15 mouse cellular contexts compared by ENCODE assay signal in the genomic region with DNA sequence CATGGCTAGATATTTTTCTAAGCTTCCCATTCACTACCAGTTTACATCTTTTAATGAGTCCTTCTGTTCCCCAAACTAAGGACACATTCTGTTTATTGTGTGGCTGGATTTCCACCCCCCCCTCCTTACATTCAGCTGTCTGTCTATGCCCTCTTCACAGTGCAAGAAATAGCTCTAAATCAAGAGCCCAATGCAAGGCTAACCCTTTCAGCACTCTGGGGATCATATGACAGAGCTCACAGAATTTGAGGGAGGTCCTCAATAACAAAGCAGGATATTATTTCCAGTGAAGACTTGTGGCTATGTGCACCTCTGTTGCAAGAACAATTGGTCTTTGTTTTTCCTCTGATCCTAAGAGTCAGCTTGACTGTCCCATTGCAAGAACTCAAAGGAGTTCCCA.
DNase-seq lines count a peak whose midpoint lies in the region; ATAC-seq lines count a peak whose summit lies in the region.
"Had no signal": no experiment of that assay in that cellular context is flagged by ENCODE, and none has a peak within 500 bp of the region (broad histone marks: within the 10 kb centered on the region; RNA-seq: fewer than 3 reads in every experiment).

No protein-coding gene starts in this region.

- H3K27me3 ChIP-seq in forebrain, embryonic 11.5 days (ENCODE audit: control insufficient read depth, insufficient read depth, low read length), result no peaks in the 10 kb centered on the region
- no peaks in the 10 kb centered on the region for H3K27me3 ChIP-seq in forebrain, embryonic 15.5 days
- no peaks in the 10 kb centered on the region for H3K27me3 ChIP-seq in limb, embryonic 11.5 days (ENCODE audit: control insufficient read depth, insufficient read depth, low read length)
- no peaks in the 10 kb centered on the region for H3K27me3 ChIP-seq in limb, embryonic 10.5 days (ENCODE audit: low read depth, poor library complexity, severe bottlenecking)
- H3K27me3 ChIP-seq: forebrain, embryonic 12.5 days; heart, embryonic 13.5 days; megakaryocyte, embryonic 14.5 days had no signal

- H3K4me2 ChIP-seq in forebrain, embryonic 11.5 days (ENCODE audit: low read depth, low read length, severe bottlenecking), result no peak overlapping the region
- H3K4me2 ChIP-seq in forebrain, embryonic 15.5 days (replicated peaks), result no peak overlapping the region
- no peak overlapping the region for H3K4me2 ChIP-seq in limb, embryonic 11.5 days (ENCODE audit: low read depth, severe bottlenecking)
- H3K4me2 ChIP-seq: forebrain, embryonic 12.5 days; heart, embryonic 13.5 days had no signal

- peak; percentile 83 for ATAC-seq in forebrain, embryonic 11.5 days (replicated peaks; ENCODE audit: low FRiP score)
- no peak for ATAC-seq in forebrain, embryonic 15.5 days (replicated peaks)
- peak; percentile 72; the same call in 1 of the 2 replicates for ATAC-seq in limb, embryonic 11.5 days (ENCODE audit: insufficient number of reproducible peaks, low FRiP score, low TSS enrichment, low read depth)
- ATAC-seq: liver, postnatal 0 days had no signal

- peak; percentile 35 for DNase-seq in forebrain, embryonic 11.5 days (ENCODE audit: low spot score)
- DNase-seq in limb, embryonic 11.5 days (ENCODE audit: low spot score), result no peak
- DNase-seq in limb, embryonic 10.5 days (ENCODE audit: low spot score), result no peak
- peak; percentile 51 for DNase-seq in embryo, embryonic 10 days (ENCODE audit: low spot score)
- DNase-seq in mesoderm, embryonic 11.5 days (ENCODE audit: low read depth, low spot score), result peak; percentile 58
- no peak for DNase-seq in urinary bladder, postnatal 10 days (ENCODE audit: low spot score)
- DNase-seq in natural killer cell, adult 2 months (ENCODE audit: low spot score in 2 of 2), result no peak
- DNase-seq: gastrocnemius, postnatal 14 days; liver, postnatal 0 days; spleen, adult 18-20 months had no signal

- no peaks in the 10 kb centered on the region for H3K36me3 ChIP-seq in forebrain, embryonic 11.5 days (ENCODE audit: control insufficient read depth, insufficient read depth, low read length)
- H3K36me3 ChIP-seq in forebrain, embryonic 15.5 days, result no peaks in the 10 kb centered on the region
- H3K36me3 ChIP-seq in limb, embryonic 11.5 days (ENCODE audit: control insufficient read depth, insufficient read depth, low read length), result no peaks in the 10 kb centered on the region
- no peaks in the 10 kb centered on the region for H3K36me3 ChIP-seq in limb, embryonic 10.5 days
- H3K36me3 ChIP-seq: forebrain, embryonic 12.5 days; G1E; heart, embryonic 13.5 days had no signal

- H3K9ac ChIP-seq in forebrain, embryonic 11.5 days (ENCODE audit: low read length), result no peak overlapping the region
- no peak overlapping the region for H3K9ac ChIP-seq in forebrain, embryonic 15.5 days (replicated peaks)
- no peak overlapping the region for H3K9ac ChIP-seq in limb, embryonic 11.5 days (ENCODE audit: low read length)
- H3K9ac ChIP-seq: forebrain, embryonic 12.5 days; heart, embryonic 13.5 days; liver, postnatal 0 days had no signal

- H3K4me1 ChIP-seq in forebrain, embryonic 11.5 days (replicated peaks; ENCODE audit: control insufficient read depth, insufficient read depth, low read length), result no peaks in the 10 kb centered on the region
- H3K4me1 ChIP-seq in forebrain, embryonic 15.5 days, result no peaks in the 10 kb centered on the region
- no peaks in the 10 kb centered on the region for H3K4me1 ChIP-seq in limb, embryonic 11.5 days (ENCODE audit: control insufficient read depth, insufficient read depth, low read length)
- H3K4me1 ChIP-seq in limb, embryonic 10.5 days, result no peaks in the 10 kb centered on the region
- H3K4me1 ChIP-seq: heart, embryonic 13.5 days; megakaryocyte, embryonic 14.5 days had no signal

- no peaks in the 10 kb centered on the region for H3K9me3 ChIP-seq in forebrain, embryonic 11.5 days (ENCODE audit: control insufficient read depth, low read length)
- H3K9me3 ChIP-seq in forebrain, embryonic 15.5 days, result no peaks in the 10 kb centered on the region
- no peaks in the 10 kb centered on the region for H3K9me3 ChIP-seq in limb, embryonic 11.5 days (ENCODE audit: control insufficient read depth, low read length)
- H3K9me3 ChIP-seq in limb, embryonic 10.5 days (replicated peaks), result no peaks in the 10 kb centered on the region
- H3K9me3 ChIP-seq: forebrain, embryonic 12.5 days; G1E; heart, embryonic 13.5 days; megakaryocyte, embryonic 14.5 days had no signal

- H3K4me3 ChIP-seq in forebrain, embryonic 11.5 days (ENCODE audit: low read depth, low read length), result no peak overlapping the region
- H3K4me3 ChIP-seq in forebrain, embryonic 15.5 days, result no peak overlapping the region
- no peak overlapping the region for H3K4me3 ChIP-seq in limb, embryonic 11.5 days (ENCODE audit: low read depth, low read length)
- H3K4me3 ChIP-seq in limb, embryonic 10.5 days, result no peak overlapping the region
- H3K4me3 ChIP-seq: forebrain, embryonic 12.5 days; heart, embryonic 13.5 days; megakaryocyte, embryonic 14.5 days had no signal

- no peak overlapping the region for H3K27ac ChIP-seq in forebrain, embryonic 11.5 days (ENCODE audit: low read depth, low read length)
- H3K27ac ChIP-seq in forebrain, embryonic 15.5 days (replicated peaks), result no peak overlapping the region
- H3K27ac ChIP-seq in limb, embryonic 11.5 days (replicated peaks; ENCODE audit: low read depth, low read length), result no peak overlapping the region
- H3K27ac ChIP-seq in limb, embryonic 10.5 days, result no peak overlapping the region
- H3K27ac ChIP-seq: forebrain, embryonic 12.5 days; heart, embryonic 13.5 days had no signal

Comparison
In these comparisons a context has a peak if more than half of its experiments do, and no peak if none do; other contexts are left out.
1. DNase-seq: peak in forebrain, embryonic 11.5 days (single experiment), embryo, embryonic 10 days (single experiment) and mesoderm, embryonic 11.5 days (single experiment); none in limb, embryonic 11.5 days (single experiment), limb, embryonic 10.5 days (single experiment), urinary bladder, postnatal 10 days (single experiment) and natural killer cell, adult 2 months (0 of 2).